Mouse (Mus musculus) CD4-positive helper T cell, adult 2 months (primary cell): Measurements from ENCODE around the gene Fbxo21.

Source experiments
- DNase-seq: peaks from one replicate; pipeline ENCODE4 v3.0.0-alpha.2; 2012; ENCODE audit warnings: low read depth, missing footprints, low spot score

The Fbxo21 gene

GRCm38 (mm10) chr5:118045385-118045784 is 68.9 kb downstream of the Fbxo21 start:
- DNase-seq = peak; percentile 53

GRCm38 (mm10) chr5:118047091-118047757 is 70.7 kb downstream of the Fbxo21 start:
- peak; percentile 80 for DNase-seq

- DNase-seq = peak; percentile 53
Observed at GRCm38 (mm10) chr5:118048412-118048811, 71.9 kb downstream of the Fbxo21 start.

GRCm38 (mm10) chr5:118048928-118049327 is 72.4 kb downstream of the Fbxo21 start:
- DNase-seq = no peak

- DNase-seq = no peak
Observed at GRCm38 (mm10) chr5:118050743-118051142, 74.2 kb downstream of the Fbxo21 start.

- no peak for DNase-seq
Observed at GRCm38 (mm10) chr5:118051981-118052662, 75.6 kb downstream of the Fbxo21 start.

- DNase-seq = no peak
Observed at GRCm38 (mm10) chr5:118053205-118053604, 76.7 kb downstream of the Fbxo21 start.

- DNase-seq = no peak
Observed at GRCm38 (mm10) chr5:118057508-118058111, 81.1 kb downstream of the Fbxo21 start.

- no peak for DNase-seq
Observed at GRCm38 (mm10) chr5:118058858-118059257, 82.3 kb downstream of the Fbxo21 start.

GRCm38 (mm10) chr5:118059646-118060045 is 83.1 kb downstream of the Fbxo21 start:
- no peak for DNase-seq
